In genomic region chr10:98751376-98752058, GRCm38 (mm10) we compare ENCODE assay signal across 12 mouse cellular contexts.
DNase-seq lines count a peak whose midpoint lies in the region; ATAC-seq and TF ChIP-seq lines count a peak whose summit lies in the region.
"Had no signal": no experiment of that assay in that cellular context is flagged by ENCODE, and none has a peak within 500 bp of the region (broad histone marks: within the 10 kb centered on the region; RNA-seq: fewer than 3 reads in every experiment).

No protein-coding gene starts in this region.

- TF ChIP-seq EP300 in lung, postnatal 0 days (IDR thresholded peaks at IDR 0.05), result no peak

- 67% methylated on average over 11 of the region's 11 CpGs for WGBS in heart, embryonic 10.5 days
- 32% methylated on average over 11 of the region's 11 CpGs for WGBS in lung, postnatal 0 days
- WGBS in intestine, embryonic 14.5 days, result 33% methylated on average over 11 of the region's 11 CpGs

- peak; percentile 17 for DNase-seq in heart, postnatal 10 days
- no peak for DNase-seq in heart, embryonic 10.5 days (ENCODE audit: low spot score)
- DNase-seq in lung, postnatal 0 days (ENCODE audit: low spot score), result peak; percentile 58
- no peak for DNase-seq in lung, postnatal 36 days
- peak; percentile 58 for DNase-seq in intestine, embryonic 14.5 days (ENCODE audit: low spot score)
- DNase-seq in retina, embryonic 14.5 days (ENCODE audit: low spot score), result peak; percentile 33
- DNase-seq in layer of hippocampus, adult 11-12 months (ENCODE audit: low spot score), result no peak
- DNase-seq: adrenal gland, adult 2 months; cerebellum, adult 9-11 months had no signal

- no peaks in the 10 kb centered on the region for H3K9me3 ChIP-seq in heart, embryonic 10.5 days
- H3K9me3 ChIP-seq in lung, postnatal 0 days (ENCODE audit: low read length), result no peaks in the 10 kb centered on the region
- H3K9me3 ChIP-seq in intestine, embryonic 14.5 days (ENCODE audit: control insufficient read depth, low read length), result no peaks in the 10 kb centered on the region
- H3K9me3 ChIP-seq: liver, embryonic 12.5 days had no signal

- ATAC-seq in lung, postnatal 0 days, result peak; percentile 79
- peak; percentile 82 for ATAC-seq in intestine, embryonic 14.5 days (replicated peaks; ENCODE audit: low FRiP score, low TSS enrichment, low read depth)
- no peak for ATAC-seq in CD4-positive, CD25-positive, alpha-beta regulatory T cell, adult 4 months
- ATAC-seq: inflammation-experienced regulatory T-cells, adult 6 months; liver, embryonic 12.5 days had no signal

- H3K9ac ChIP-seq in lung, postnatal 0 days (replicated peaks; ENCODE audit: low read depth), result no peak overlapping the region
- no peak overlapping the region for H3K9ac ChIP-seq in intestine, embryonic 14.5 days (ENCODE audit: low read length)
- H3K9ac ChIP-seq: liver, embryonic 12.5 days had no signal

- H3K4me3 ChIP-seq in heart, embryonic 10.5 days, result no peak overlapping the region
- H3K4me3 ChIP-seq in lung, postnatal 0 days (ENCODE audit: low read depth, low read length), result no peak overlapping the region
- H3K4me3 ChIP-seq in intestine, embryonic 14.5 days (ENCODE audit: low read depth, low read length), result no peak overlapping the region
- H3K4me3 ChIP-seq: liver, embryonic 12.5 days had no signal

- no peak for TF ChIP-seq CTCF in lung, postnatal 0 days (IDR thresholded peaks at IDR 0.05)

- no peaks in the 10 kb centered on the region for H3K4me1 ChIP-seq in heart, embryonic 10.5 days
- H3K4me1 ChIP-seq in lung, postnatal 0 days (ENCODE audit: insufficient read depth, low read depth, low read length), result no peaks in the 10 kb centered on the region
- peaks cover 13% of the 10 kb centered on the region; the same call in 1 of the 2 replicates for H3K4me1 ChIP-seq in intestine, embryonic 14.5 days (replicated peaks; ENCODE audit: control insufficient read depth, insufficient read depth, low read length)
- H3K4me1 ChIP-seq: liver, embryonic 12.5 days had no signal

- H3K36me3 ChIP-seq in heart, embryonic 10.5 days, result no peaks in the 10 kb centered on the region
- H3K36me3 ChIP-seq in lung, postnatal 0 days (ENCODE audit: insufficient read depth, low read length), result no peaks in the 10 kb centered on the region
- no peaks in the 10 kb centered on the region for H3K36me3 ChIP-seq in intestine, embryonic 14.5 days (ENCODE audit: control insufficient read depth, insufficient read depth, low read length)
- H3K36me3 ChIP-seq: liver, embryonic 12.5 days had no signal

- no peak overlapping the region for H3K4me2 ChIP-seq in lung, postnatal 0 days (replicated peaks; ENCODE audit: low read depth, low read length)
- no peak overlapping the region for H3K4me2 ChIP-seq in intestine, embryonic 14.5 days (ENCODE audit: low read length)
- H3K4me2 ChIP-seq: liver, embryonic 12.5 days had no signal

- intact Hi-C loops in heart, postnatal 10 days (cut with DNase I), result no loop called here

- H3K27ac ChIP-seq in heart, embryonic 10.5 days, result no peak overlapping the region
- H3K27ac ChIP-seq in lung, postnatal 0 days (ENCODE audit: low read length), result no peak overlapping the region
- no peak overlapping the region for H3K27ac ChIP-seq in intestine, embryonic 14.5 days (ENCODE audit: low read depth)
- H3K27ac ChIP-seq: liver, embryonic 12.5 days had no signal

- no peaks in the 10 kb centered on the region for H3K27me3 ChIP-seq in heart, embryonic 10.5 days (ENCODE audit: insufficient read depth, poor library complexity, severe bottlenecking)
- no peaks in the 10 kb centered on the region for H3K27me3 ChIP-seq in lung, postnatal 0 days (replicated peaks; ENCODE audit: insufficient read depth, low read length)
- H3K27me3 ChIP-seq in intestine, embryonic 14.5 days (replicated peaks; ENCODE audit: control insufficient read depth, insufficient read depth, low read length), result no peaks in the 10 kb centered on the region
- H3K27me3 ChIP-seq: liver, embryonic 12.5 days had no signal

Comparison
In these comparisons a context has a peak if more than half of its experiments do, and no peak if none do; other contexts are left out.
1. DNase-seq: peak in heart, postnatal 10 days (2 of 2), lung, postnatal 0 days (single experiment), intestine, embryonic 14.5 days (single experiment) and retina, embryonic 14.5 days (single experiment); none in heart, embryonic 10.5 days (single experiment), lung, postnatal 36 days (single experiment) and layer of hippocampus, adult 11-12 months (single experiment).